Mouse (Mus musculus) brain, embryonic 14.5 days (tissue): ENCODE measurements at regions not wholly inside any gene's neighbourhood (a gene's known extent, or its start where the extent isn't known, plus 50 kb on each side); places are given as distances from the start of the nearest gene placed in this dataset.

Experiments used
- CTCF ChIP-seq: fragments of 200-500 bp; IDR thresholded peaks from 2 replicates; pipeline ENCODE4 v1.5.1; 2012; ENCODE audit warnings: inconsistent platforms, mild to moderate bottlenecking, moderate library complexity, borderline replicate concordance; ENCODE audit not compliant: insufficient read depth, insufficient read length; ENCODE audit errors: extremely low read depth
- POLR2A ChIP-seq: fragments of 200-500 bp; IDR thresholded peaks from 2 replicates; pipeline ENCODE4 v1.6.1; 2012; ENCODE audit warnings: mild to moderate bottlenecking, inconsistent platforms, borderline replicate concordance; ENCODE audit not compliant: poor library complexity, insufficient read depth, insufficient read length, severe bottlenecking; ENCODE audit errors: extremely low read depth

GRCm38 (mm10) chr4:131614434-131614833, 223.7 kb downstream of the Ptpru start:
- TF ChIP-seq POLR2A (no peak), CTCF (no peak)
